Mouse (Mus musculus) cortical plate, adult 2 months (tissue): Measurements from ENCODE around the gene Hif3a. TPM values are rescaled to one million over a fixed set of nuclear protein-coding genes. Genes with fewer than 3 reads are reported as not detected.

Experiments used
- H3K27ac ChIP-seq: fragments of 200-500 bp; 2 replicates; pipeline ENCODE4 v1.5.1; 2012; ENCODE audit warnings: low read length, control low read depth, inconsistent platforms; ENCODE audit not compliant: insufficient read depth
- H3K4me1 ChIP-seq: fragments of 200-500 bp; 2 replicates; pipeline ENCODE4 v1.6.1; 2011; ENCODE audit warnings: low read length; ENCODE audit not compliant: control insufficient read depth, insufficient read depth
- H3K4me3 ChIP-seq: fragments of 200-500 bp; 2 replicates; pipeline ENCODE4 v1.5.1; 2011; ENCODE audit warnings: mild to moderate bottlenecking, low read length, control low read depth; ENCODE audit not compliant: insufficient read depth
- CTCF ChIP-seq: fragments of 200-500 bp; IDR thresholded peaks from 2 replicates; pipeline ENCODE4 v1.5.1; 2011; ENCODE audit warnings: mild to moderate bottlenecking, control low read depth, low read length; ENCODE audit not compliant: insufficient read depth; ENCODE audit errors: extremely low read depth
- POLR2A ChIP-seq: fragments of 200-500 bp; IDR thresholded peaks from 2 replicates; pipeline ENCODE4 v1.6.1; 2011; ENCODE audit warnings: mild to moderate bottlenecking, low read length, control low read depth; ENCODE audit not compliant: insufficient read depth; ENCODE audit errors: extremely low read depth
- polyA plus RNA-seq: library from polyadenylated mRNA; depleted of rRNA; stranded (reverse); fragments of >200 nt; gene quantifications from 2 replicates; pipeline ENCODE4 v1.2.3, GENCODE M21; 2012

Hif3a gene
- polyA plus RNA-seq, 1 experiment: 3.3 TPM

DNA sequence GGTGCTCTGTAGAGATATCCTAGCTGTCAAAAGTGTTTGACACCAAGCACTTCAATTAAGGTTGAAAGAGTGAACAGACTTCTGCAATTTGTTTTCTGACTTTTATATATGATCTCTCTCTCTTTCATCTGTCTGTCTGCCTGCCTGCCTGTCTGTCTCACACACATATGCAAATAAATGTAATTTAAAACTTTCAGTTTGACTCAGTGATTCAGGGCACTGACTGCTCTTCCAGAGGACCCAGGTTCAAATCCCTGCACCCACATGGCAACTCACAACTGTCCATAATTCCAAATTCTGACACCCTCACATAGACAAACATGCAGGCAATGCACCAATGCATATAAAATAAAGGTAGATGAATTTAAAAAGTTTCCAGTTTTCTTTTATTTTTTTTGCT, 4.8 kb upstream of the Hif3a start:
- Histone ChIP-seq H3K4me1 (peaks cover 3% of the 10 kb centered on the region; the same call in 1 of the 2 replicates), H3K4me3 (no peak overlapping the region), H3K27ac (no peak overlapping the region)
- TF ChIP-seq POLR2A (no peak), CTCF (no peak)

DNA sequence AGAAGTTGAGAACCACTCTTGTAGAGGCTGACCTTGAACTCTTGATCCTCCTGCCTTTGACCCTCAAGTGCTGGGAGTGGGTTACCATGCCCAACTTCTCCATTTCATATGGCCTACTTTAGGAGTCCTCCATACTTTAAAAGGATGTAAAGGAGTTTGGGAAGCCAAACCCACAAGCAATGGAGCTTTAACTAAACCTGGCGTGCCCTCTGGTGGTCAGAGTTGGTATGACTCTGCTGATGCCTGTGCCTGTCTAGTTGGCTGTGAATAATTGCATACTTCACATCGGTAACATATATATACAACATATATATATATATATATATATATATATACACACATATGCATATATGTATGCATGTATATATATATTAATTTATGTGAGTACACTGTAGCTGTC, 4.2 kb upstream of the Hif3a start:
- TF ChIP-seq POLR2A (no peak), CTCF (peak; percentile 93)
- Histone ChIP-seq H3K4me3 (no peak overlapping the region), H3K27ac (no peak overlapping the region), H3K4me1 (peaks cover 3% of the 10 kb centered on the region; the same call in 1 of the 2 replicates)

DNA sequence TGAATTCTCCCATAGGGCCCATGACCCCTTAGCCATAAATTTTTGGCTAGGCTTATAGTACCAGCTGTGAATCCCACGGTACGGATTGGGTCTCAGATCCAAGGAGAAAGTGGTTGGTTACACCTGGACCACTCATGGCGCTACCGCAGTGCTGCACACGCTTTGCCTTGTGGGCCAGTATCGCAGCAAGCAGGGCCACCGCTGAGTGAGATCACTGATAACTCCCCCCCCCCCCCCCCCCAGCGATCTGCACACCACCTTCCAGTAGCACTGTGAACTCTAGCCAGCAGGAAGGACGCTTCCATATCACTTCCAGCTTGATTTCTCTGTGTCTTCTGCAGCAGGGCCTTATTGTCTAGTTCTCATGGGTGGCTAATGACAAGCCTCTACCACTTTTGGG, 3.4 kb upstream of the Hif3a start:
- no peak overlapping the region for H3K4me3 ChIP-seq
- no peak overlapping the region for H3K27ac ChIP-seq
- H3K4me1 ChIP-seq: peaks cover 3% of the 10 kb centered on the region; the same call in 1 of the 2 replicates
- TF ChIP-seq POLR2A (no peak), CTCF (no peak)

DNA sequence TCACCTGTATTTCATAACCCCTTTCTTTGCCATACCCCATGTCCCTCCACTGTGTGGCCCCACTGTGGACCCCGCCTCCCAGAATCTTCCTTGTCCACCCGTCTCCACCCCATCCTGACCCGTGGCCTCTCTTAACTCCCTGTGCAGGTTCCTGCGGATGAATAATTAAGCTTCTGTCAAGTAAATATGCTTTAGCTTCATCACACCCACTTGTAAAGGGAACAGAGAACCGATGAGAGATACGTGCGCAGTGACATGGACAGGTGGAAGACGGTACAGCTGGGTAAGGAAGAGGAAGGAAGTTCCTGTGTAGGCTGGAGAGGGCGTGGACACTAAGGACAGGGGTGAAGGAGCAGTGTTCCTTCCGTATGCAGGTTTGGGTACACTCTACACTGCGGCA, 618 bp upstream of the Hif3a start:
- TF ChIP-seq POLR2A: no peak
- no peak for TF ChIP-seq CTCF
- peak overlapping the region; percentile 3 for H3K4me3 ChIP-seq

DNA sequence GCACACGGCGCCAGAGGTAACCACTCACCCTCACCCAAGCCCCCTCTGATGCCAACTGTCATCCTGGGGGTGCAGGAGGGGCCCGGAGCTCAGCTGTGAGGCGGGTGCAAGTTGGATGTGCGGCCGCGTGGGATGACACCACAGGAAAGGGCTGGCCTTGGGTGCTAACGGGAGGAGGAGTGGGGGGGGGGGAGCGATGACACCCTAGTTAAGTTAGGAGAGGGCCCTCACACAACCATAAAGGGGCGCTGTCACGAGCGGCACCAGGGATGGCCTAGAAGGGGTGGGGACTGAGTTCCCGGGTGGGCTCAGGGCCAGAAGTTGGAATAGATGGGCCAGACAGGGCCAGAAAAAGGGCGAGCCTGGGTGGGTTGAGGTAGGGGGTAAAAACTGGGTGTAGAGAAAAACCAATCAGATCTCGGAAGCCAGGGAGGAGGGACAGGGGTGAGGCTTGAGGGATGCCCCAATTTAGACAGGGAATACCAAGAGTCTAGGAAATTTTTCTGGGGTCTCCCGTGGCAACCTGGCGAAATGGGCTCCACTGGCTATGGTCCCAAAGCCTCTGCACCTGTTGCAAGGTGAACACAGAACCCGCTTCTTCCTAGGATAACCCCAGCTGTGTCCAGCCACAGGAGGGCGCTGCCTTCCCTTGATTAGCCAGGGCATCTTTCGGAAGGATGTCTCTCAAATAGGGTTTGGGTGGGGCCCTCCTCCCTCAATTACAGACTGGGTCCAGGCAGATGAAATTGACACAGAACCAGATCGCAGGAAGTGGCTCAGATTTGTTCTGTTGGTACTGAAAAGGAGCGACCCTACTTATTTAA, 1.2 kb downstream of the Hif3a start:
- Histone ChIP-seq H3K4me1 (peaks cover 13% of the 10 kb centered on the region), H3K27ac (peak overlapping the region; percentile 97), H3K4me3 (peak overlapping the region; percentile 35)
- TF ChIP-seq POLR2A: 0 out of 2 replicates have a peak, but pooled peaks have one; percentile 4
- 0 out of 2 replicates have a peak, but pooled peaks have one; percentile 17 for TF ChIP-seq CTCF

More for the DNA sequence above, 618 bp upstream of the Hif3a start:
- Histone ChIP-seq H3K27ac (no peak overlapping the region), H3K4me1 (peaks cover 9% of the 10 kb centered on the region)

DNA sequence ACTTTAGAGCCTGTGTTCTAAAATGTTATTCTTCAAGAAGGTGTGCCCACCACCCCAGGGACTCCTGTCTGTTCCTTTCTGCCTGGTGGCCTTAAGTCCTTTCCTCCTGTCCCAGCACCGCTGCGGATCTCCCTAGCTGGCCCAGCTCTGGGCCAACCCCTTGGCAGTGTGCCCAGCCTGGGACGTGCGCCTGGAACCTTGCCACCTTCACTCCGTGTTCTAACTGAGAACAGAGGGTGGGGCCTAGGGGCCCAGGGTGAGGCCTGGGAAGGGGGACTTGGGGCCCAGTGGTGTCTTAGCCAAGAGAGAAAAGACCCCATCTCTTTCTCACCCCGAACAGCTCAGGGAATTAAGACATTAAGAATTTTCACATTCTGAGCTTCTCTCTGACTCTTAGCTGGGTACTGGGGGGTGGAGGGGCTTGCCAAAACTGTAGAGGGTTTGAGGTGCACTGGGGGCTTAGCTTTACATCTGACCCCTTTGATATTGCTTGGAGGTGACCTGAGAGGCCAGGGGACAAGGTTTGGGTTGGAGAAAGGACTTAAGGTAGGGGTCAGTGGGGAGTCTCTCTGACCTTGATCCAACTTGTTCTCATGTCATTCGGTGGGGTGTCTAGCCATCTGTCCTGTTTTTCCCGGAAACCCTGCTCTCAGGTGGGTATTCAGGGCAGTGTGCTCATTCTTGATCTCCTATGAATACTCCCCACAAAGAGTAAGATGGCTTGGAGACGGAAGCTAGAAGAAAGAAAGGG, 2.0 kb downstream of the Hif3a start:
- TF ChIP-seq CTCF (no peak), POLR2A (0 out of 2 replicates have a peak, but pooled peaks have one; percentile 44)
- Histone ChIP-seq H3K4me1 (peaks cover 13% of the 10 kb centered on the region), H3K4me3 (peak overlapping the region; percentile 35), H3K27ac (peak overlapping the region; percentile 99)

DNA sequence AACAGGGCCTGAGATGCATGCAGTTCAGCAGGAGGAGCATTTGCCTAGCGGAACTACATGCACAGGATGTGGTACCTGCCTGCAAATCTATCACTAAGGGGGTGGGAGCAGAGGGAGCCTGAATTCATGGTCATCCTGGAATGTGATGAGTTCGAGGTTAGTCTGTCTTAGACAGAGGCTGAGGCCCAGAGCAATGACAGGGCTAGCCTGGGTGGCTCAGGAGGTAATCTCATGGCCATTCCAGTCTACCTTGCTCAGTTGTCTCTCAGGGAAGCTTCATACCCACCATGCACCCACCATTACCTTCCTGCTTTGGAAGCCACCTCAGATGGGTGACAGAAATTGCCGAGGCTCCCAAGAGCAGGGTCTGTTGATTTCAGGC, 2.8 kb downstream of the Hif3a start:
- Histone ChIP-seq H3K4me1 (peaks cover 13% of the 10 kb centered on the region), H3K27ac (peak overlapping the region; percentile 99), H3K4me3 (no peak overlapping the region)
- TF ChIP-seq POLR2A: no peak
- TF ChIP-seq CTCF: no peak

DNA sequence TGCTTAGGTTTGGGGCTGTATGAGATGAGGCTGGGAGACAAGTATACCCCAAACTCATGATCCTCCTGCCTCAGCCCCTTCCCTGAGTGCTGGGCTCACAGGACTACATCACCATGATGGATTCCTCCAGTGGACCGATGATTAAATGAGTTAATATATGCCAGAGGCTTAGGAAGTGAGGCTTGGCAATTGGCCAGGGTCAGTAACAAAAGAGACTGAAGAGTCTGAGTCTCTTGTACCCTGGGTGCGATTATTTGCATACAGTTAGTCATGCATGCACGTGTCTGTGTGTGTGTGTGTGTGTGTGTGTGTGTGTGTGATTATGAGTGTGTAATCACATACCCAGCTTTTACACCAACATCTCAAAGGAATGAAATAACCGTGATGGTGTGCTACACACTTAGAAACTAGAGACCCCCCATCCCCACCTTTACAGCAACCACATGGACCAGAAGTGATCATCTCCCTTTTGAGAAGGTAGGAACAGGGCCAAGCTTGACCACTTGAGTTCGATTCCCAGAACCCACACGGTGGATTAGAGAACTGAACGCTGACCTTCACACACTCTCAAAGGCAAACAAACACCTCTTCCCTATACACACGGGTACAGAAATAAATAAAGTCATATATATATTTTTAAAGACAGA, 3.3 kb downstream of the Hif3a start:
- H3K27ac ChIP-seq: peak overlapping the region; percentile 99
- TF ChIP-seq CTCF (no peak), POLR2A (no peak)
- H3K4me3 ChIP-seq: no peak overlapping the region
- peaks cover 13% of the 10 kb centered on the region for H3K4me1 ChIP-seq

DNA sequence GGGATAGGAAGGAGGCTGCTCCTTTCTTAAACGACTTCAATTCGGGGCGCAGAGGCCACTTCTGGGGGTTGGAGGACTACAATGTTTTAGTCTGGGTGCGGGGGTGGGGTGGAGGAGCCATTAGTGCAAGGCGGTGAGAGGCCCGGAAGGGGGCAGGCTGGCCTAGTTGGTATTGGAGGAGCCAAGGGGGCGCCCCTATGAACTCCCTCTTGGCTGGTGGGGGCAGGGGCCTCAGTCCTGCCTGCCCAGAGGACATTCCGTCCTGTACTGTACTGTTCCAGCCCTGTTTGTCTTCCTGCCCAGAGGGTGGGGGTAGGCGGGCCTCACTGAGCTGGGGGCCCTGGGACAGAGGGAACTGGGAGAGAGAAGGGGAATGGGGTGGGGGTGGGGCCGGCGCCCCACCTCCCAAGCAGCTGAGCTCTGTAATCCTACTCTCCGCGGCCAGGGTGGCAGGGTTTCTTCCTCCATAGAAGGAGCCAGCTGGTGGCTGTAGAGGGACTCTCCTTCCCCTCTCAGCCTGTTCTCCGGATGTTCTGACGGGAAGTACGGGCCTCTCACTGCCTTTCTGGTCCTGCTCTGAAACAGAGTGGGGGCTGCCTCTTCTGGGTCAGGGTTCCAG, 4.0 kb downstream of the Hif3a start:
- TF ChIP-seq CTCF: no peak
- peak; percentile 73 for TF ChIP-seq POLR2A
- H3K4me1 ChIP-seq: peaks cover 13% of the 10 kb centered on the region
- peak overlapping the region; percentile 99 for H3K27ac ChIP-seq
- no peak overlapping the region for H3K4me3 ChIP-seq
